Mouse (Mus musculus) monocyte, adult 2 months (primary cell): ENCODE results near the gene Zfp580.
A peak's percentile ranks its signal among the peaks of the same experiment; 100 is the strongest.

Experiments used
- DNase-seq, 2 experiments: peaks; one replicate each; pipeline ENCODE4 v3.0.0; 2022; ENCODE audit warnings: low spot score in 2 of 2, low read depth in 1 of 2

Zfp580 gene

DNA sequence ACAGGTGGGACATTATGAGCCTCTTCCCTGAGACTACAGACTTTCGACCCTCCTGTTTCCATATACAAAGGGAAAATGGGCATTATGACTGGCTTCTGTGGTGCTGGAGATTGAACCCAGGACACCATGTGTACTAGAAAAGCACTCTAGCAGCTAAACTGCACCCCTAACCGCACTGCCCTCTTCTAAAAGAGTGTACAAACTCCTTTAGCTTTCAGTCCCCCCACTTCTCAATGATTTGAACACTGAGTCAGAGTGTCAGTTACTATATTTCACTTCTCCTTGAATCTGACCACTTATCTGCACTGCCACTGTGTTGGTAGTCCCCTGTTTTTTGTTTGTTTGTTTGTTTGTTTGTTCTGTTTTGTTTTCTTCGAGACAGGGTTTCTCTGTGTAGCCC is 17.5 kb upstream of the Zfp580 start, which contains the start of gene 4632433K11Rik:
Gene 4632433K11Rik (plus strand): TSS at position 301 of the 400 bp plus-strand sequence.
- no peak for DNase-seq

- DNase-seq: no peak
Observed at GRCm38 (mm10) chr7:5035628-5036027, 15.7 kb upstream of the Zfp580 start.

- DNase-seq: no peak
Observed at GRCm38 (mm10) chr7:5036136-5036535, 15.2 kb upstream of the Zfp580 start.

DNA sequence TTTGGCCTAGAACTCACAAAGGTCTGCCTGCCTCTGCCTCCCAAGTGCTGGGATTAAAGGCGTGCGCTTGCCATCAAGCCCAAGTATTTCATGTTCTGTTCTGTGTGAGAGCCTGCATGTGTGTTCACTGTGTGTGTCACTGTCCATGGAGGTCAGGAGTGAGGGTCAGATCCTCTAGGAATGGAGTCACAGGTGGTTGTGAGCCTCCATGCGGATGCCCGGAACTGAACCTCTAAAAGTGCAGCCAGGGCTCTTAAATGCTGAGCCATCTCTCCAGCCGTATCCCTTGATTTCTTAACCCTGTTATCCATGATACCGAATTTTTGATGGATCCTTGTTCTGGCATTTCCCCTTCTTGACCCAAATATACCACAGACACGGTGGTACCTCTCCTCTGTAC is 14.3 kb upstream of the Zfp580 start:
- no peak for DNase-seq

GRCm38 (mm10) chr7:5037467-5037866 is 13.9 kb upstream of the Zfp580 start:
- no peak for DNase-seq

DNA sequence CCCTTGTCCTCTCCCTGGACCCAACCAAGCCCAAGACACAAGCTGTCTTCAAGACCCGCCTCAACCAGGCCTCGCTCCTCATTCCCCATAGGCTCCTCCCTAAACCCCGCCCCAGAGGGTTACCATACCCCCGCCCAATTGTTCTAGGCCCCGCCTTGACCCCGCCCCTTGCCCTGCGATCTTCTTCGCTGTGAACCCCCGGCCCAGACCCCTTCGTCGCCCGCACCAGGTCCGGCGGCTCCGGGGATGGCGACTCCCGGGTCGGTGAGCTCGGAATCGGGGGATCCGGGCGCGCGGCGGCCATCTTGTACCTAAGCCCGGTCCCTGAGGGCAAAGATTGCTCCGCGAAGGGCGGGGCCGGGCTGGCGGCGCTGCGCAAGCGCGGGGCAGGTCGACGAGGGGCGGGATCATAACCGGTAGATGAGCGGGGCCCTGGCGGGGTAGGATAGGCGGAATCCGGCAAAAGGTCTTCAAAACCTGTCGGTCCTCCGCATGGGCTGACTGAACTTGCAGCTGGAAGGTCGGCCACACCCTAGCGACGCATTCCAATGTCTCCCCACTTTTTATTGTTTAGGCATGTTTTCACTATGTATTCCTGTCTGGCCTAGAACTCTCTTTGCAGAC is 13.1 kb upstream of the Zfp580 start, which contains the start of gene Zfp784:
Gene Zfp784 (minus strand): TSS at position 338 of the 624 bp plus-strand sequence.
- DNase-seq: peak; percentile 76 to 91

GRCm38 (mm10) chr7:5038940-5039339 is 12.4 kb upstream of the Zfp580 start:
- DNase-seq: no peak

DNA sequence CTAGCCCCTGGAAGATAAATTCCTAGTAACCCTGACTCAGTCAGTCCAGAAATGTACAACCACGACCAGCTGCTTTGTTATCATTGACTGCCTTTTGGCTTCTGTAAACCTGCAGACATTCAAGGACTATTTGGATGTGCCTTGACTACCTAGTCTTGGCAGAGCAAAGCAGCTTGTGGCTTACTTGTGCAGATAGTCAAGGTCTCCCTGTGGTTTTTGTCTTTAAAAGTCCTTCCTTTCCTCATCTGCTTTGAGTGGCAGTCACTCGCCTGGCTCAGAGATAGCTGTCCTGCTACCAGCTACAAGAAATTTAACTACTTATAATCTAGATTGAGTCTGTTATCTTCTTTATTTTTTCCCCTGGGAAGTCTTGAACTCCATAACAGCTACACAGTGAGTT is 6.4 kb upstream of the Zfp580 start:
- no peak for DNase-seq

- no peak for DNase-seq
Observed at GRCm38 (mm10) chr7:5046112-5046511, 5.2 kb upstream of the Zfp580 start.

- DNase-seq: no peak
Observed at GRCm38 (mm10) chr7:5047313-5047712, 4.0 kb upstream of the Zfp580 start.

DNA sequence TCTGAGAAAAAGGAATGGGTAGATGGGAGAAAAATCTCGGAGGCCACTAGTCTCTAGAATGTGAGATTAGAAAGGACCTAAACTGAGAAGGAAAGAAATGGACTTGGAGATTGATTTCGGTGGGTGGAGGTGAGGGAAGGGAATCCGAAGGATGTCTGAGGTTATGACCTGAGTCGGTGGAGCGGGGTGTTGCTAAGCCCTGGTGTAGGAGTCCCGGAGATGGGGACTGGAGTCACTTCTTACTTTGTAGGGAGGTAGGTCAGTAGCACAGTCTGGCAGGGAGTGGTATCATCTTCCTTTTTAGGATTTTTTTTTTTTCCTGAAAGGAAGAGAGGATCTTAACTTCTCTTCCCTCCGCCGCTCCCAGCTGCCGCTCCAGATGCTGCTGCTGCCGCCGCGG is 1.1 kb downstream of the Zfp580 start:
- no peak for DNase-seq

- DNase-seq: no peak
Observed at GRCm38 (mm10) chr7:5052931-5053343, 1.6 kb downstream of the Zfp580 start.

DNA sequence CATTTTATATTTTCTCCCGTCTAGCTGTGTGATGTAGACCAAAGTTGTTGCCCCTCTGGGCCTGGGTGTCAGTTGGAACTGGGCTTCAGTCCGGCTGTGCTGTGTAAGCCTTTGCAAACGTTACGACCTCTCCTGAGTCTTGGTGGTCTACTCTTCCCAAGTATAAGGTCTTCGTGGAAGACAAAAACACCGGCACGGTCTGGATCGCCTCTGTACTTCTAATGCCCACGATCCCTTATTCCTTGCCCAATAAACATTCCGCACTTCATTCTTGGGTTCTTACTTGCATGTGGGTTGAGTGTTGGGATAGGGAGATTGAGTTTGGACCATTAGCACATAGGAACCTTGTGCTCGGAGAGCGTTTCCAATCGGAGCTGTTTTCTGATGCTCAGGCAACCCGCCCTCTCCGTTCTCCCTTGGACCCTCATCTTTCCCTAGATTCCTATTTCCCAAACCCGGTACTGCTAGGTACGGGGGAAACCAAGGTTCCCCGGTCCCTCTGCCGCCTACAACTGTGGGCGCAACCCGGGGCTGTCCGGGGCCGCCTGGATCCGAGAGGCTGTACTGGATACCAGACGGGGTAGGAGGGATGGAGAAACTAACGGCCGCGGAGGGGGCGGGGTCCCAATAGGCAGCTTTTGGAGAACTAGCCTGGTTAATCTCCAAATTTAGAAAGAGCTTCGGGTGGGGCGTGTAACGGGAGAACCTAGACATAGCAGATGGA is 2.3 kb downstream of the Zfp580 start:
- no peak for DNase-seq

DNA sequence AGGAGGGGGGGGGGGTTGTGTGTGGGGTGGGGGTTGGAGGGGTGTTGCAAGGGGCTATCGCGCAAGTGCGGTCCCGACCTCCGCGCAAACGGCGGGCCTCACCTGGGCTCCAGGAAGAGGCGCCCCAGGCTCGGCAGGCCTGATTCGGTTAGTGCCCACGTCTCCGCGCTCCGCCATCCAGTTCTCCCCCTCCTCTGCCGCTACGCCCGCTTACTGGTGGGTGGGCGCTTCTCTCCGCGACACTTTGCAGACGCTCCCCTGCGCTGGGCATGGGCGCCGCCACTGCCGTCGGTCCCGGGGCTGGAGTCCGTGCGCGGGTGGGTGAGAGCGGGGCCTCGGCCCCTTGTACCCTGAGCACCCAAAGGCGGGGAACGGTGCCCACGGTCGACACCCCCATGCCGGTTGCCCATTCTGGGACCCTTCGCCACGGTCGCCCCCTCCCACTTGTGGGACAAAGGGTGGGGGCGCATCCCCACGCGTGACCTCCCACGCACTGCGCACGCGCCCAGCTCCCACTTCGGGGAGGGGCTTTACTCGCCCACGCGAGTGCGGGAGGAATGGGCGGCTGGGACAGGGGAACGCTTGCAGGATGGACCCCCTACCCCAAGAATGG is 5.4 kb downstream of the Zfp580 start:
- DNase-seq: no peak

- no peak for DNase-seq
Observed at GRCm38 (mm10) chr7:5057381-5057780, 6.0 kb downstream of the Zfp580 start.

- DNase-seq: peak in 1 of 2 experiments; percentile 33
Observed at GRCm38 (mm10) chr7:5057804-5058203, 6.5 kb downstream of the Zfp580 start.

DNA sequence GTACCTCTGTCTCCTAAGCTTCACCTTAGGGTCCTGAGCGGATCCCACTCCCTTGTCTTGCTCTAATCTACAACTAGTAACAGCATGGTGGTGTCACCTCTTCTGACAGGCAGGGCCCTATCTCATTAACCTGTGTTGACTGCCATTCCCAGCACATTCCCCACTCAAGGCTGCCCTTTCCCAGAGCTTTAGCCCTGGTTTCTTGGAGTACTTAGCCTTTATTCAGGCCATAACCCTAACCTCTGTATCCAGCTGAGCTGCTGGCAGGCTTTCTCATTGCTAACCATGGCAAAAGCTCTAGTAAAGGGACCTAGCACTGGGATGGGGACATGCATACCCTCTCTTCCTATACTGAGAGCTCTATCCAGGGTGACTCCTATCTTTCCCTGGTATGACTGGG is 7.3 kb downstream of the Zfp580 start:
- DNase-seq: no peak

DNA sequence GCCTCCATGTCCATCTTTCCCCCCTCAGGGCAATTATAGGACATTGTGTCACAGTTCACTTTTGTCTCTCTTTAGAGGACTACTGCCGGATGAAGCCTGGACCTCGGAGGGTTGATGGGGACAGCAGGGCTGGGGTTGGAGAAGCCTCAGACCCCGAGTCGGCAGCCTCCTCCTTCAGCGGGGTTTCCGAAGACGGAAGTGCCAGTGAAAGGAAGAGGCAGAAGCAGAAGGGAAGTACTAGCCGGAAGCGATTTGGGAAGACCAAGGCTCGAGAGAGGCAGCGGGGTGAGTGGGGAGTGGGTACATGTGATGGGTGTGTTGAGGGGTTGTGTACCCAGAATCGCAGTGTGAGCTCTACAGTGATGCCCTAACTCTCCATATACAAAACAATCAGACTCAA is 8.1 kb downstream of the Zfp580 start:
- no peak for DNase-seq

GRCm38 (mm10) chr7:5060239-5060731 is 8.9 kb downstream of the Zfp580 start:
- DNase-seq: peak in 1 of 2 experiments; percentile 47

DNA sequence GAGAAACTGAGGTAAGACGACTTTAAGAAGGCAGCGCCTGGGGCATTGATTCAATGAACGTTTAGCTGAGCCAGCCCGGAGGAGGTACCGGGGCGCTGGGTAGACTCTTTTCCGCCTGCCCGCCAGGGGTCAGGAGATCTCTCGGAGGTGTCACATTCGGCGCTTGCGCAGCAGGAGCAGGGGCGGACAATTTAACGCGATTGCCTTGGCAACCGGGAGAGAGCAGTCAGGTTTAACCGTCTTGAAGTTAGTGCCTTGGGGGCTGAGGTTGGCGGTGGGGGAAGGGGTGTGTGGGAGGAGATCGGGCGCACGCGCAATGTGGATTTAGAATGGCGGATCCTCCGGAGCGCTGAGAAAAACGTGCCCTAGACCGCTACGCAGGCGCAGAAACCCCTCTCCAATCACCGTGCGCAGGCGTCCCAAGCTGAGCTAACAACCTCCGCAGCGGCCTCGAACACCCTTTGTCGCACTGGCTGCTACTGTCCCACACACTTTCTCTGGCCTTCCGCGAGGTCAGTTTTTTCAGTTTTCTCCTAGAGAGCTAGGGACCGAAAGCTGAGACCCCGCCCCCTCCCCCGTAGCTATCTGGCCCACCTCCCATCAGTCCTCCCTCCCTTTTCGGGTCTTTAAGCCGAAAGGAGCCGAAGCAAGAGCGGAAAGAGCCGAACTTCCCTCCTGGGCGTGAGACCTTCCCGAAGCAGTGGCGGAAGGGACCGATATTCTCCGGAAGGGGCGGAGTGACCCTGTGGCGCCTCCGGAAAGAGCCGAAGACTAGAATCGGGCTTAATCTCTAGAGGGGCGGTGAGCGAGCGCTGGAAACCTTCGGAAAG is 9.8 kb downstream of the Zfp580 start:
- DNase-seq: peak; percentile 85 to 94

- peak; percentile 80 to 89 for DNase-seq
Observed at GRCm38 (mm10) chr7:5061774-5062359, 10.5 kb downstream of the Zfp580 start, which contains the start of gene U2af2. U2af2 (plus strand) TSS chr7:5062143.
